Mouse (Mus musculus) small intestine, adult 2 months (tissue): ENCODE measurements around the gene Vmn1r12. TPM values are rescaled to one million over a fixed set of nuclear protein-coding genes. Genes with fewer than 3 reads are reported as not detected.
"Not testable (repeated sequence)": the region's sequence is repeated elsewhere in the genome, so short reads cannot be mapped to it uniquely, and the experiment has no call there.

ENCODE experiments used
- H3K27ac ChIP-seq: fragments of 200-500 bp; 2 replicates; pipeline ENCODE4 v1.5.1; 2012; ENCODE audit warnings: low read depth, low read length, control low read depth, inconsistent platforms; ENCODE audit not compliant: insufficient read depth
- H3K27me3 ChIP-seq: fragments of 200-500 bp; 2 replicates; pipeline ENCODE4 v1.6.1; 2012; ENCODE audit warnings: mild to moderate bottlenecking, moderate library complexity, low read length, inconsistent platforms; ENCODE audit not compliant: control insufficient read depth, insufficient read depth
- H3K36me3 ChIP-seq: fragments of 200-500 bp; 2 replicates; pipeline ENCODE4 v1.6.1; 2012; ENCODE audit warnings: mild to moderate bottlenecking, low read length, control low read depth, inconsistent platforms; ENCODE audit not compliant: control insufficient read depth, insufficient read depth
- H3K4me1 ChIP-seq: fragments of 200-500 bp; 2 replicates; pipeline ENCODE4 v1.6.1; 2012; ENCODE audit warnings: low read length, inconsistent platforms, mixed read lengths; ENCODE audit not compliant: control insufficient read depth, insufficient read depth, insufficient read length
- H3K4me3 ChIP-seq: fragments of 200-500 bp; 2 replicates; pipeline ENCODE4 v1.5.1; 2012; ENCODE audit warnings: low read depth, mild to moderate bottlenecking, control low read depth, inconsistent platforms, low read length, moderate library complexity
- CTCF ChIP-seq: fragments of 200-500 bp; IDR thresholded peaks from 2 replicates; pipeline ENCODE4 v1.5.1; 2012; ENCODE audit warnings: low read depth, mild to moderate bottlenecking, control low read depth, inconsistent platforms, low read length, moderate library complexity, mixed read lengths; ENCODE audit not compliant: insufficient replicate concordance, insufficient read length; ENCODE audit errors: extremely low read depth
- POLR2A ChIP-seq: fragments of 200-500 bp; IDR thresholded peaks from 2 replicates; pipeline ENCODE4 v1.6.1; 2012; ENCODE audit warnings: low read depth, mild to moderate bottlenecking, control low read depth, inconsistent platforms, low read length, moderate library complexity
- WGBS: fragments of 180-500 bp; shearing (Covaris S2); methylation state at CpG from one replicate; pipeline ENCODE4 v1.1.7; 2018; 5-methylcytosine and 5-hydroxymethylcytosine counted together
- polyA plus RNA-seq: library from polyadenylated mRNA; depleted of rRNA; stranded (reverse); fragments of >200 nt; gene quantifications from 2 replicates; pipeline ENCODE4 v1.2.3, GENCODE M21; 2012; rRNA removed

The Vmn1r12 gene
- not detected in 2 replicates for polyA plus RNA-seq

GRCm38 (mm10) chr6:57156619-57157018 lies at the start of gene Vmn1r12:
Vmn1r12 (plus strand) TSS chr6:57156919.
- Histone ChIP-seq H3K27ac (no peak within 1 kb of the TSS), H3K4me3 (no peak within 1 kb of the TSS), H3K27me3 (no peaks in the 10 kb centered on the region), H3K36me3 (no peaks in the 10 kb centered on the region), H3K4me1 (no peaks in the 10 kb centered on the region)
- TF ChIP-seq CTCF (no peak), POLR2A (no peak)
- WGBS: 78% methylated on average over 2 of the region's 2 CpGs

DNA sequence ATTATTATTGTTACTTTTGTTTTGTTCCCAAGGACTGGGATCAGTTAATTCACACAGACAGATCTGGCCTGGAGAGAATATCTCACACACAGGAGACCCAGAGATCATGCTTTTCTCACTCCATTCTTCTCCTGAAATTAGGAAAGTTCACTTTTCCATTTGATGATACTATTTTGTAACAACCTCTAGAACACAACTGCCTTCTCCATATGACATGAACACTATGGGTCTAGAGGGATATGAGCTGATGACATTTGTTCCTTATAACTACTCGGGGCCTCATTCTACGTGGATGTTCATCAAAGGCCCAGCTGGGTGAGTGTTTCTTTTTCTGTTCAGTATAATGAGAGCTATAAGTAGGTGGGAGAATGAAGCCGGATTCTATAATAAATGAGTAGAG lies 47.6 kb upstream of the Vmn1r12 start, which contains the start of gene Vmn1r10:
Gene Vmn1r10, plus strand, starts transcription at position 301 of the 400 bp plus-strand sequence.
- no peak within 1 kb of the TSS for H3K4me3 ChIP-seq
- no peak within 1 kb of the TSS for H3K27ac ChIP-seq
- TF ChIP-seq CTCF (no peak), POLR2A (no peak)
- H3K27me3 ChIP-seq: no peaks in the 10 kb centered on the region
- H3K4me1 ChIP-seq: no peaks in the 10 kb centered on the region
- WGBS: 81% methylated on average over 3 of the region's 3 CpGs
- H3K36me3 ChIP-seq: no peaks in the 10 kb centered on the region

GRCm38 (mm10) chr6:57133155-57133554 lies 23.6 kb upstream of the Vmn1r12 start, which contains the start of gene Vmn1r11:
Vmn1r11 (plus strand) TSS chr6:57133455.
- H3K4me3 ChIP-seq: no peak within 1 kb of the TSS
- WGBS: 61% methylated on average over 1 of the region's 1 CpGs
- H3K27me3 ChIP-seq: no peaks in the 10 kb centered on the region
- H3K36me3 ChIP-seq: no peaks in the 10 kb centered on the region
- TF ChIP-seq CTCF (no peak), POLR2A (no peak)
- no peaks in the 10 kb centered on the region for H3K4me1 ChIP-seq
- H3K27ac ChIP-seq: no peak within 1 kb of the TSS

DNA sequence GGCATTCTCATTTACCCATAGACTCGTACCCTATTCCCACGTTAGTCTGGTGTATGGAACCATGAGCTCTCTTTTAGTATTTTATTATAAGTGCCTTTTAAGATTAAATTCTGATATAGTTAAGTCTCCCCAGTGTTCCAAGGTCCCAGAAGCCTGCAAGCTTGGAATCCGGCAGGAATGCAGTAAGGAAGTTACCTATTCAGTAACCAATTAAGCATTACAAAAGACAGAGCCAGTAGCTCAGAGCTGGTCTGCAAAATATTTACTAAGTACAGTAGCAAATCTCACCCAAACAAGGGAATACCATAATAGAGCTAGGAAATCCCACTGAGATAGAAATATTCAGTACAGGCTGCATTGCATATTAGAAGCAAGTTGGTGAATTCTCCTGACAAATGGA lies 33.3 kb downstream of the Vmn1r12 start:
- not testable (repeated sequence) for H3K36me3 ChIP-seq, H3K27me3 ChIP-seq, H3K4me3 ChIP-seq, H3K27ac ChIP-seq, H3K4me1 ChIP-seq
- 46% methylated on average over 3 of the region's 3 CpGs for WGBS

GRCm38 (mm10) chr6:57202990-57203389 lies 46.3 kb downstream of the Vmn1r12 start, which contains the start of gene Vmn1r13:
Vmn1r13 (plus strand) TSS chr6:57203290.
- not testable (repeated sequence) for H3K4me1 ChIP-seq, H3K27me3 ChIP-seq, H3K36me3 ChIP-seq, H3K4me3 ChIP-seq, H3K27ac ChIP-seq
- WGBS: 92% methylated on average over 1 of the region's 1 CpGs

Other genes starting within 250 kb of the Vmn1r12 start
- gene Nt5c3, start 233.0 kb upstream of the Vmn1r12 start, polyA plus RNA-seq: 2.3 and 3.6 TPM in 2 replicates
- gene Vmn1r4, start 232.9 kb upstream of the Vmn1r12 start, polyA plus RNA-seq: not detected in 2 replicates
- not detected in 2 replicates for gene Vmn1r5, start 186.6 kb upstream of the Vmn1r12 start, polyA plus RNA-seq
- not detected in 2 replicates for gene Vmn1r6, start 159.7 kb upstream of the Vmn1r12 start, polyA plus RNA-seq
- not detected in 2 replicates for gene Vmn1r7, start 131.6 kb upstream of the Vmn1r12 start, polyA plus RNA-seq
- not detected in 2 replicates for gene Vmn1r8, start 124.6 kb upstream of the Vmn1r12 start, polyA plus RNA-seq
- not detected in 2 replicates for gene Vmn1r9, start 90.1 kb upstream of the Vmn1r12 start, polyA plus RNA-seq
- gene Vmn1r10, start 47.5 kb upstream of the Vmn1r12 start, polyA plus RNA-seq: not detected in 2 replicates
- gene Vmn1r11, start 23.5 kb upstream of the Vmn1r12 start, polyA plus RNA-seq: not detected in 2 replicates
- not detected in 2 replicates for gene Vmn1r13, start 46.4 kb downstream of the Vmn1r12 start, polyA plus RNA-seq
- gene Vmn1r14, start 74.8 kb downstream of the Vmn1r12 start, polyA plus RNA-seq: not detected in 2 replicates
- gene Vmn1r15, start 101.0 kb downstream of the Vmn1r12 start, polyA plus RNA-seq: not detected in 2 replicates
- gene Vmn1r16, start 172.6 kb downstream of the Vmn1r12 start, polyA plus RNA-seq: not detected in 2 replicates
- not detected in 2 replicates for gene Vmn1r17, start 206.8 kb downstream of the Vmn1r12 start, polyA plus RNA-seq
- gene Vmn1r18, start 238.9 kb downstream of the Vmn1r12 start, polyA plus RNA-seq: not detected in 2 replicates
- gene Vmn1r19, start 246.9 kb downstream of the Vmn1r12 start, polyA plus RNA-seq: not detected in 2 replicates